Mouse (Mus musculus) ovary, postnatal 36 days (tissue): ENCODE results near the gene Rasl10a.

Source experiments
- DNase-seq: peaks from one replicate; pipeline ENCODE4 v3.0.0; 2022; ENCODE audit warnings: low spot score, mixed read lengths

Rasl10a gene

DNA sequence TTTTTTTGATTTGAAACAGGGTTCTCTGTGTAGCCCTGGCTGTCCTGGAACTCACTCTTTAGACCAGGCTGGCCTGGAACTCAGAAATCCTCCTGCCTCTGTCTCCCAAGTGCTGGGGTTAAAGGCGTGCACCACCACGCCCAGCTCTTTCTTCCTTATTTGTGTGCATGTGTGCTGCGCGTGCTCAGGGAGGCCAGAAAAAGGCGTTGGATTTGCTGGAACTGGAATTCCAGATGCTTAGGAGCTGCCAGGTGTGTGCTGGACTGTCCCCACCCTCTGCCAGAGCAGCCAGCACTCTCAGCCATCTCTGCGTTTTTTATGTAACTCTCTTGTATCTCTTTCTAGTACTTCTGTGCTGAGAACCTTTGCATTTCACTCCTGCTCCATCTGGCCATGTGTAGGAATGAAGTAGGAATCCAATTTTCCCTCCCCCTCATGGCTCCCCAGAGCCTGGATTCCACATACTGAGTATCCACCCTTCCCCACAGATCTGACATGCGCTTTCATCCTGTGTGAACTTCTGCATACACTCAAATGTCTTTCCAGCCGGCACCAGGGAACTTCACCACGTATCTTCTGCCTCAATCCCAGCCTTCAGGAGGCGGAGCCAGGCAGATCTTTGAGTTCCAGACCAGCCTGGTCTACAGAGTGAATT, 5.6 kb upstream of the Rasl10a start:
- DNase-seq, result no peak

DNA sequence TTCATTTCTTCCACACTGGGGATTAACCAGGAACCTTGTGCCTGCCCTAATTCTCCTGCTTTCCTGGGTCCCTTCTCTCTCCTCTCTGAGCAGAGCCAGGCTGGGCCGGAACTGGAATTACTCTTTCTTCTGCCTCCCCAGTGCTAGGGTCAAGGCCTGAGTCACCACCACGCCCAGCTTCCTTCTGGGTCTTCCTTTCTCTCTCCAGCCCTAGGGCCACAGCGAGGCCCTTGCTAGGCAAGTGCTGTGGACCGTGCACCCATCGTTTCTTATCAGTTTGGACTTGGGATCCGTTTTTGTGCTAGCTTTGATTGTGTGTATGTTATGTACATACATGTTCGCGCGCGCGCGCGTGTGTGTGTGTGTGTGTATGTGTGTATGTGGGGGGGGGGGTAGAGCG, 3.8 kb upstream of the Rasl10a start:
- DNase-seq, result no peak

DNA sequence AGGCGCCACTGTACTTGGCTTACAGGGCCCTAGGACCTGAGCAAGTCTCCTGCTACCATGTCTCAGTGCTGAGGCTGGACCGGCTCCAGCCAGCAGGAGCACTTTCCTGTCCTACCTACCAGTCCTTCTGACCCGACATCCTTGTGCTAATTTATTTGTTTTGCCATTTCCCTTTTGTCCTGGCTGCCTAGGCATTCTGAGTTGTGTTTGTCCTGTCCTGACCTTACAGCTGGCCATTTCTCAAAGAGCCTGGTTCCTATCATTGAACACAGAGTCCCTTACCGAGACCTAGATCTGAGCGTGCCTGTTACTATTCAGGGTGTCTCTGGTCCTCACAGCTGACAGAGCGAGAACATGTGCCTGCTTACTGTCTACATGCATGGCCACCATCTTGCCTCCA, 3.1 kb upstream of the Rasl10a start:
- DNase-seq, result peak; percentile 30

DNA sequence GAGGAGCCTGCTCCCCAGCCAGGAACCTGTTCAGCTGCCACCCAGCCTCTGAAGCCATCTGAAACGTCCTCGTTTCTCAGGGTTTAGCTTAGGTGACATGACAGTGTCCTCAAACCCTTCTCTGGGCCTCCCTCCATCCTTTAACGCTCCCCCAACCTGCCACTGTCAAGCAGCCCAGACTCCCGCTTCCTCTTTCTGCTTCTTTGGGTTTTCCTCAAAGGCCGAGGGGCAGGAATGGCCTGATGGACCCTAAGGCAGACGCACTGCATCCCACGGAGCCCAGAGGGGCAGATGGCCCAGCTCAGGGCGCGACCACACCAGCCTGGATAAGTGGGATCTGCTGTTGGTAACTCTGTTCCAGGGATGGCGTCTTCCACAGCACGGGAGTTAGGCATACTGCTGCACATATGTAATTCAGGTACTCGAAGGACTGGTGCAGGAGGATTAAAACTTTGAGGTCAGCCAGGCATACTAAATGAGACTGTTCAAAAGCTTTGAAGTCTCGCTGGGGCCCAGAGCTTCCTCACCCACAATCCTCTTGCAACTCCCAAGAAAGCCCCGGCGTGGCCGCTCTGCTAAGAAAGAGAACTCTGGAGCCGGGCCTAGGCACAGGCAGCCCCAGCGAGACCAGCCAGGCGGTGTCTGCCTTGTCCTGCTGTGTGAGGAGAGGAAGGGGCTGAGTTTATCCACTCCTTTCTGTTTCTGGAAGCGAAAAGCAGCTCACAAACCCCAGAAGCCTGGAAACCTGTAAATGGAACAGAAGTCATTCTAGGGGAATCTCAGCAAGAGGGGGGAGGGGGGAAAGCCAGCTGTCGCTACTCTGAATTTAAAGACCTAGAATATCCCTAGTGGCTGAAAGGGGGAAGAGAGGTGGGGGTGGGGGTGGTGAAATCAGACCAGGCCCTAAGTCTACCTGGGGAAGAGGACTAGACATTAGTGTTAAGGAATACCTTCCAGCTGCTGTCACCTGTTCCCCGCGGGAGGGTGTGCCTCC, 1.7 kb upstream of the Rasl10a start:
- no peak for DNase-seq

GRCm38 (mm10) chr11:5057064-5057463, 864 bp upstream of the Rasl10a start:
- no peak for DNase-seq

DNA sequence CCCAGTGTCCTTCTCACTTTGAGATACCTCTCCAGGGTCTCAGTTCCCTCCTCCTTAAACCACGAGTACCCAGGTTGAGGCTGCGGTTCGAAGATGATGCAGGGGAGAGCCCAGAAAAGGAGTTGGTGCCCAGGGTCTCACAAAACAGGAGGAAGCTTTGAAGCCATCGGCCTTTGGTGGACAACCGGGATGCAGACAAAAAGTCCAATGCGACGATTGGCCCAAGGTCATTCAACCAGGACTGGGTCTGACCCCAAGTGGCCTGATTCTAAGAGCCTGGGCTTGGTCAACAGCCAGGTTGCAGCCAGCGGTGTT, 430 bp upstream of the Rasl10a start:
- no peak for DNase-seq

GRCm38 (mm10) chr11:5058783-5059182, 855 bp downstream of the Rasl10a start:
- DNase-seq, result no peak

GRCm38 (mm10) chr11:5059230-5059629, 1.3 kb downstream of the Rasl10a start:
- DNase-seq, result no peak

- DNase-seq, result peak; percentile 46
Observed at GRCm38 (mm10) chr11:5059704-5060156, 1.8 kb downstream of the Rasl10a start.

- peak; percentile 26 for DNase-seq
Observed at GRCm38 (mm10) chr11:5060756-5061412, 3.0 kb downstream of the Rasl10a start.

DNA sequence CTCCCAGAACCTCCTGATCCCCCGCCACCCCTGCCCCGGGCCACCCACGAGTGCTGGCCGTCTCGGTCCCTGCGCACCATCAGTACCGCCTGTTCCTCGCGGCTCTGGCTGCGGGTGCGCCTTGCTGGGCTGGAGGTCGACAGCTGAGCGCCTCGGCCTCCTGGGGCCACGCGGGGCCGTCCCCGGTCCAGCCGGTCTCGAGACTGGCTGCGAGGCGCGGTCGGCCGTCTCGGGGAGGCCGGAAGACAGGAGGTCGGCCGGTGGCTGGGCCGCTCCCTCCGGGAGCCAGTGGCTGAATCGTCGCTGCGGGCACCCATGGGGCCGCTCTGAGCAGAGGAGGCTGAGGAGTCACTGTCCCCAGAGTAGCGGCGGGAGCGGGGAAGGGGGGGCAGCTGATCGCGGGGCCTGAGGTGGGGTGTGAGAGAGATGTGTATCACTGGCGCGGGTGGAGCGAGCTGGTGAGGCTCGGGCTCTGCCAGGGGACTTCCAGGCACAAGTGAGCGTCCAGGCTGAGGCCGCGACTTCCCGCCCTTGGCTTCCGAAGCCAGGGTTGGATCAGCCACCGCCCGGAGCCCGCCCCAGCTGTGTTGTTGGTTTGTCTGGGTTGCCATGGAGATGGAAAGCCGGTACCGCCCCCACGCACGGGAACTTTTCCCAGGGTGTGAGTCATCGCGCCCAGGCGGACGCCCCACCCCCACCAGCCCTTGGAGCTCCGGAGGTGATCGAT, 3.6 kb downstream of the Rasl10a start:
- DNase-seq, result peak; percentile 94

- peak; percentile 29 for DNase-seq
Observed at GRCm38 (mm10) chr11:5062326-5062725, 4.4 kb downstream of the Rasl10a start.

- peak; percentile 40 for DNase-seq
Observed at GRCm38 (mm10) chr11:5062860-5063505, 5.1 kb downstream of the Rasl10a start.

GRCm38 (mm10) chr11:5063561-5064281, 5.8 kb downstream of the Rasl10a start:
- peak; percentile 27 for DNase-seq

DNA sequence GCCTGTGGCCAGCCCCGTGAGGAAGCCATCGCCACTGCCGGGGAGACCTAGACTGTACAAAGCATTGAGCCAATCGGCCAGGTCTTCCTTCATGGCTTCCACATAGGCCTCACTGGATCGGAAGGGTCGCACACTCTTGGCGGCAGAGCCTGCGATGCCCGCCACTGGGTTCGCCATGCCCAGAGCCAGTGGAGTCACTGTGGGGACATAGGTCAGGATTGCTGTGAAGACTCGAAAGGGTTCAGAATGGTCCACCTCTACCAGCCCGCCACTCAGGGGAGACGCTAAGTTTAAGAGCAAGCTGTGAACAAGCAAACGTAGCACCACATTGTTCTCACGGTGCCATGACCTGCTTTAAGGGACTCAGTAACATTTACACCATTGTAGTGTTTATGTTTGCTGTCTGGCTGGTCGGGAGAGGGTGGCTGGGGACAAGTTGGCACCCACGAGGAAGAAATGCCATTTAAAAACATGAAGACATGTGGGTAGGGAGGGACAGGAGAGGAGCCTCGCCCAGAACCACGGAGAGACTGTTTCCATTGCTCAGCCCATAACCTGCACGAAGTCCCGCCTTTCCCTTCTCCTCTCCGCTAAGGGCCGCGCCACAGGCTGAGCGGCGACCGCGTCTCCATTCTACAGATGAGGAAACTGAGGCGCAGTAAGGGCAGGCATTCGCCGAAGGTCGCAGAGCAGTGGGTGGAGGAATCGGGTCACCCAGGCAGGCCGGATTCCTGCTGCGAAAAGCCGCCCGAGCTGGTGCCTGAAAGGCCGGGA, 6.5 kb downstream of the Rasl10a start:
- DNase-seq, result no peak

GRCm38 (mm10) chr11:5065056-5065821, 7.3 kb downstream of the Rasl10a start, which contains the start of gene Gas2l1:
Gas2l1 (minus strand) TSS chr11:5065327.
- peak; percentile 91 for DNase-seq

DNA sequence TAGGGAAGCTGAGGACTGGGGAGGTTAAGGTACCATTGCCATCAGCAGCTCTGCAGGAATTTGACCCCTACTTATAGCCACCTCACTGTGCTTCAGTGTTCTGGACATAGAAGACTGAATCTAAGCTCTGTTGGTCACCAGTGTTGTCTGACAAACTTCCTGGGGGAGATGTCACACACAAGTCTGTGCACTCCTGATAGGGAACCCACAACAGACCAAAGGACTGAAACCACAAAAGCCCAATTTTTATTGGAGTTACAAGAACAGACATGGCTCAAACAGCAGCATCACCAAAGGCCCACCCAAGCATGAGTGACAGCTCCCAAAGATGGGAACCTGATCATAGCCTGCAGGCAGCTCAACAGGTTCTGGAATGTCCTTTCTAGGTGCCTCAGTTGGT, 9.1 kb downstream of the Rasl10a start:
- no peak for DNase-seq

DNA sequence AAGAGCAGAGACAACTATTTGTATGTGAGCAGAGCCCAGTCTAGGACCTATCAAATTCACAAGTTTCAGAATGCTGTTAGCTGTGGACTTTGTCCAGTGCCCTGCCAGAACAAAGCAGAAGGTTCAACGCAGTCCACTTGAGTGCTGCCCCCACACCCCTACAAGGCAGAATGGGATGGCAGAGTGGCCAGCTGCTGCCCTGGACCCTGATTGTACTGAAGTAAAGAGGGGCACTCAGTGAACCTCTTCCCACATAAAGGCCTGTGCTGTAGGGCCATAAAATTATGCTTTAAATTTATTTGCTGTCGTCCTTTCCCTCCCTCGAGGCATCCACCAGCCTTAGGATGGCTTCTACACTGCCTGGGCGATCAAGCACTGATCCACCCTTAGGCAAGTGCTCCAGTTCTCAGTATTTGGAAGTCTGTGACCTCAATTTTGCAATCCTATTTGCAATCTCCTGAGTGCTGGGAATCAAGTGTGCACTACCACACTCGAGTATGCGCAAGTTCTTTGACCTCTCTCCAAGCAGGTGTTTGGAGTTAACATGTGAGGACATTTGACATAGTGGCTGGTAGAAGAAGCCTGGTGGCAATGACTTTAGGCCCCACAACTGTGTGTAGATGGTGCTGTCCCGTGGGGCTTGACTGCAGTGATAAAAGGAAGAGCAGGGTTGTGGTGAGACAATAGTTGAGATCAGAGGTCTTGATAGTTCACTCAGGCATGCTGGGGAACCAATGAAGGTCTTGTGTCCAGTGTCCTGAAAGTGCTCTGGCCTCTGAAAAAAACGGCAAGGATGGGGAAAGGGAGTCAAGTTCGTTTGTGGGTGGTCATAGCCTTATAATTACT, 10.4 kb downstream of the Rasl10a start:
- DNase-seq, result no peak
